Mouse (Mus musculus): ENCODE data around the gene Ak5. TPM values are rescaled to one million over a fixed set of nuclear protein-coding genes. Genes with fewer than 3 reads are reported as not detected.

The Ak5 gene
- polyA plus RNA-seq, 1 experiment from 2014 or later = 3.1 TPM

DNA sequence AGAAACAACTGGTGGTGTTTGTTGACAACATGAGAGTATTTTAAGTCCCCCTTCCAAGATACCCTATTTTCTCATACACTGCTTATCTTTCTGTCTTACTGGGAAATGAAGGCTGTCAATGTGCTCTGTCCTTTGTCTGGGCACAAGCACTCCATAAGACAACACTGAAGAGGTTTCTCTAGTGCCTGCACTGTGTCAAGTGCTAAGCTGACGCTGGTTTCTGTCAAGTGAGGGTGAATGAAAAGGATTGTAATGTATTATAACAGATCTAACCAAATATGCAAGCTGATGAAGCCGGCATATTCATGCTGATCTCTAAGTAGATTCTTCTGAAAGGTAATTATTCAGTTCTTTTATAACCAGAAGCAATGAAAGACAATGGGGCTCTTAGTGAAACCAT, 174.3 kb downstream of the Ak5 start:
- DNase-seq (ENCODE audit: low spot score) (no peak), ATAC-seq (ENCODE audit: low read depth) (no peak)
- WGBS = 74% methylated on average over 2 of the region's 2 CpGs
- H3K27ac ChIP-seq (replicated peaks; ENCODE audit: low read depth, low read length) = no peak overlapping the region
- H3K27me3 ChIP-seq (replicated peaks; ENCODE audit: control insufficient read depth, insufficient read depth, low read length) = no peaks in the 10 kb centered on the region
- no peak overlapping the region for H3K9ac ChIP-seq (ENCODE audit: low read depth, low read length)
- H3K4me2 ChIP-seq (ENCODE audit: low read depth, low read length) = no peak overlapping the region
- H3K36me3 ChIP-seq (ENCODE audit: control insufficient read depth, insufficient read depth, low read length) = no peaks in the 10 kb centered on the region
- no peak overlapping the region for H3K4me3 ChIP-seq (ENCODE audit: low read depth, low read length)
- no peaks in the 10 kb centered on the region for H3K4me1 ChIP-seq (ENCODE audit: control insufficient read depth, insufficient read depth, low read length)
- H3K9me3 ChIP-seq (ENCODE audit: control insufficient read depth, low read length) = no peaks in the 10 kb centered on the region

DNA sequence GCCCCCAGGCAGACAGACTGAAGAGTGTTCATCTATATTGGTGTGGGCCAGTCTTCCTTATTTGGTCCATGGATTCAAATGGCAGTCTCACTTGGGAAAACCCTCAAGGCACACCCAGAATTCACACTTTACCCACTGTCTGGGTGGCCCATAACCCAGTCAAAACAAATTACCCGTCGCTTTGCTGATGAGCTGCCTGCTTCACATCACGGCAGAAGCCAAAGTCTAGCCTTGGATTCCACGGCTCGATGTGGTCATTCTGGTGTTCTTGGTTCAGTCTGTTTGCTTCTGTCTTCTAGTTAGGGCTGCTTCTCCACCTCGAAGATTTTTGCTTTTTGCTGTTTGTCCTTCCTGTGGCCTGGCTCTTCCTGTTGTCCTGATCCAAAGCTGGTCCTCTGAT, 175.9 kb downstream of the Ak5 start:
- H3K4me1 ChIP-seq (ENCODE audit: control insufficient read depth, insufficient read depth, low read length) = no peaks in the 10 kb centered on the region
- 71% methylated on average over 6 of the region's 6 CpGs for WGBS
- H3K9ac ChIP-seq (ENCODE audit: low read depth, low read length) = no peak overlapping the region
- no peaks in the 10 kb centered on the region for H3K36me3 ChIP-seq (ENCODE audit: control insufficient read depth, insufficient read depth, low read length)
- H3K4me2 ChIP-seq (ENCODE audit: low read depth, low read length) = no peak overlapping the region
- no peak overlapping the region for H3K27ac ChIP-seq (replicated peaks; ENCODE audit: low read depth, low read length)
- DNase-seq (ENCODE audit: low spot score) (no peak), ATAC-seq (ENCODE audit: low read depth) (no peak)
- no peak overlapping the region for H3K4me3 ChIP-seq (ENCODE audit: low read depth, low read length)
- no peaks in the 10 kb centered on the region for H3K9me3 ChIP-seq (ENCODE audit: control insufficient read depth, low read length)
- no peaks in the 10 kb centered on the region for H3K27me3 ChIP-seq (replicated peaks; ENCODE audit: control insufficient read depth, insufficient read depth, low read length)

DNA sequence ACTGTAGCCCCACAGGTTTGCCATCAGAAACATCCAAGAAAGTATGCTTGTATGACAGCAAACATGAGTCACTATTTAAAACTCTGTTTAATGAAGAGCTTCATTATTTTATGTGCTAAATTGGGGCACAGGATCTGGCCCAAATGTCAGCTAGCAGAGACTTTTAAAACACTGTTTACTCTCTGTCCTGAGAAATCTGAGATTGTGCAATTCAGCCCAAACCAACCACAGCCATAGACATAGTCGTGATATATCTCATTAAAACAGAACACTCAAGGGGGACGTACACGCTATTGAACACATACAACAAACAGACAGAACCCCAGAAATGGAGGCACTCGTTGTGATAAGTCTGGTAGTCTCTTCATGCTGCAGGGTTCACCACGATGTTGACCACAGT, 177.7 kb downstream of the Ak5 start:
- no peaks in the 10 kb centered on the region for H3K4me1 ChIP-seq (ENCODE audit: control insufficient read depth, insufficient read depth, low read length)
- H3K9ac ChIP-seq (ENCODE audit: low read depth, low read length) = no peak overlapping the region
- no peak overlapping the region for H3K4me3 ChIP-seq (ENCODE audit: low read depth, low read length)
- DNase-seq (ENCODE audit: low spot score) (no peak), ATAC-seq (ENCODE audit: low read depth) (no peak)
- H3K36me3 ChIP-seq (ENCODE audit: control insufficient read depth, insufficient read depth, low read length) = no peaks in the 10 kb centered on the region
- H3K9me3 ChIP-seq (ENCODE audit: control insufficient read depth, low read length) = no peaks in the 10 kb centered on the region
- 90% methylated on average over 5 of the region's 5 CpGs for WGBS
- no peak overlapping the region for H3K4me2 ChIP-seq (ENCODE audit: low read depth, low read length)
- H3K27me3 ChIP-seq (replicated peaks; ENCODE audit: control insufficient read depth, insufficient read depth, low read length) = no peaks in the 10 kb centered on the region
- H3K27ac ChIP-seq (replicated peaks; ENCODE audit: low read depth, low read length) = no peak overlapping the region

DNA sequence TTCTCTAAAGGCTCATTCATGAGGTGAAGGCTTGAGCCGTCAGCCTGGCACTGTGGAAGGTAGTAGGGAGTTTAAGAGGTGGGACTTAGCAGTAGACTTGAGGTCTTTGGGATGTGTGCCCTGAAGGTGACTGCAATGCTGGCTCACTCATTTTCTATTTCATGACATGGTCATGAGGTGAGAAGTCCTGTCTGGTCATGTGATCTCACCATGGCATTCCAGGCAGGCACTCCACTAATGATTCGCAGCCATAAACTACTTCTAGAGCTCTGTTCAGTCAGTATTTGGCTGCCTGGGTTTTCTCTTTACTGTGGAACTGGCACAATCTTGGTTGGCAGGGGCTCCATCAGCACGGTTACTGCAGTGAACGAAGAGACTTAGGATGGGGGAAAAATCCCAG, 179.2 kb downstream of the Ak5 start:
- H3K4me3 ChIP-seq (ENCODE audit: low read depth, low read length) = no peak overlapping the region
- no peaks in the 10 kb centered on the region for H3K27me3 ChIP-seq (replicated peaks; ENCODE audit: control insufficient read depth, insufficient read depth, low read length)
- no peak overlapping the region for H3K9ac ChIP-seq (ENCODE audit: low read depth, low read length)
- H3K4me1 ChIP-seq (ENCODE audit: control insufficient read depth, insufficient read depth, low read length) = peaks cover 5% of the 10 kb centered on the region
- no peaks in the 10 kb centered on the region for H3K9me3 ChIP-seq (ENCODE audit: control insufficient read depth, low read length)
- H3K36me3 ChIP-seq (ENCODE audit: control insufficient read depth, insufficient read depth, low read length) = no peaks in the 10 kb centered on the region
- WGBS = 84% methylated on average over 4 of the region's 4 CpGs
- no peak for DNase-seq (ENCODE audit: low spot score)
- no peak for ATAC-seq (ENCODE audit: low read depth)
- no peak overlapping the region for H3K27ac ChIP-seq (replicated peaks; ENCODE audit: low read depth, low read length)
- no peak overlapping the region for H3K4me2 ChIP-seq (ENCODE audit: low read depth, low read length)

DNA sequence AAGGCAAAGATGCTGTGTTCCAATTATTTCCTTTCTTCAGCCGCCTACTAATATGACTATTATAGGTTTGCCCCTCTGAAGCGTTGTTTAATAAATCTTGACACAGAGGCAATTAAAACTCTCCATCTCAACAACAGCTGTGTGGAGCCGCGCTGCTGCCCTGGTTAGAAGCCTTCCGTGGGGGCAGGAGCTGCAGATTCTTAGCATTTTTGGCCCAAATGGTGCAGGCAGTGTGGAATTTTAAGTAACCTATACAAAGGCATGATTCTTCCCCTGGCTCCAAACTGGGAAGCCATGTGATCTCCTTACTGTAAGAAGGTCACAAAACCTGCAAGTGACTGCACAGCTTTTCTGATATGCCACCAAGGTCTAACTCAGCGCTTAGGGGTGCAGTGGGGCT, 184.0 kb downstream of the Ak5 start:
- Histone ChIP-seq H3K9me3 (ENCODE audit: control insufficient read depth, low read length) (no peaks in the 10 kb centered on the region), H3K27me3 (replicated peaks; ENCODE audit: control insufficient read depth, insufficient read depth, low read length) (no peaks in the 10 kb centered on the region), H3K4me2 (ENCODE audit: low read depth, low read length) (no peak overlapping the region), H3K27ac (replicated peaks; ENCODE audit: low read depth, low read length) (peak overlapping the region; percentile 68; the same call in 1 of the 2 replicates), H3K4me3 (ENCODE audit: low read depth, low read length) (no peak overlapping the region), H3K4me1 (ENCODE audit: control insufficient read depth, insufficient read depth, low read length) (peaks cover 9% of the 10 kb centered on the region), H3K9ac (ENCODE audit: low read depth, low read length) (0 out of 2 replicates have a peak overlapping the region, but pooled peaks have one; percentile 25), H3K36me3 (ENCODE audit: control insufficient read depth, insufficient read depth, low read length) (no peaks in the 10 kb centered on the region)
- ATAC-seq (ENCODE audit: low read depth) (peak; percentile 82), DNase-seq (ENCODE audit: low spot score) (peak; percentile 77)
- 30% methylated on average over 6 of the region's 6 CpGs for WGBS

DNA sequence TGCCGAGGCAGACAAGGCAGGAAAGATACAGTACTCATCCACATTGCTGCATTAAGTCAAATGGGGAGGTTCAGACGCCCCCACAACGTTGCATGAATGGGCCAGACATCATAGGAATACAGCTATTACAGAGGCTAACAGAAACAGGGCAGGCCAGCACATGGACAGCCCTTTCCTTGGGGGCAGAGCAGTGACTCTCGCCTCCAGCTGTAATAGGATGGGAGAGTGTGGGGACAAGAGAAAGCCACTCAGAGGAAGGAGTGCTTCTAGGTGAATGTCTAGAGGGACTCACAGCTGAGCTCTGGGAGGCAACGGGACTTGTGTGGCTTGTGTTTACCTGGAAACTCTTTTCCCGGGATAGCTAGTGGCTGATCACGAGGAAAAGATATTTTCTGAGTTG, 184.4 kb downstream of the Ak5 start:
- no peaks in the 10 kb centered on the region for H3K9me3 ChIP-seq (ENCODE audit: control insufficient read depth, low read length)
- H3K4me2 ChIP-seq (ENCODE audit: low read depth, low read length) = no peak overlapping the region
- ATAC-seq (ENCODE audit: low read depth) (peak; percentile 51; the same call in 1 of the 2 replicates), DNase-seq (ENCODE audit: low spot score) (no peak)
- WGBS = 33% methylated on average over 7 of the region's 7 CpGs
- H3K9ac ChIP-seq (ENCODE audit: low read depth, low read length) = 0 out of 2 replicates have a peak overlapping the region, but pooled peaks have one; percentile 25
- peak overlapping the region; percentile 53; the same call in 1 of the 2 replicates for H3K27ac ChIP-seq (replicated peaks; ENCODE audit: low read depth, low read length)
- H3K4me1 ChIP-seq (ENCODE audit: control insufficient read depth, insufficient read depth, low read length) = peaks cover 9% of the 10 kb centered on the region
- H3K4me3 ChIP-seq (ENCODE audit: low read depth, low read length) = no peak overlapping the region
- H3K27me3 ChIP-seq (replicated peaks; ENCODE audit: control insufficient read depth, insufficient read depth, low read length) = no peaks in the 10 kb centered on the region
- no peaks in the 10 kb centered on the region for H3K36me3 ChIP-seq (ENCODE audit: control insufficient read depth, insufficient read depth, low read length)

DNA sequence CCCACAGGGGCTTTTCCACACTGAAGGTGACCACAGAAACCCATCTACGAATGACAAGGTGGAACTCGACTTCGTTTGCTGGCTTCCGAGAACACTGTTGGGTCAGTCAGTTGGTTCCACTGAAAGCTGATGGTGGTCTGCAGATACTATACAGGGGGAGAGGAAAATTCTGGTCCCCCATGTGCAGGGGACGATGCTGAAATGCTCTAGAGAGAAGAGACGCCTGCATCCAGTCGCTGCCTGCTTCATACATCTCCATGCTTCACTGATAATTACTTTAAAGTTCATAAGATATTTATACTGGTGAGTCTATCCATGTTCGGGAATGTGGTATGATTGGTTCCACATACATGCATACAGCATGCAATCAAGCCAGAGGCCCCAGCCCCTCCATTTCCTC, 186.0 kb downstream of the Ak5 start:
- ATAC-seq (ENCODE audit: low read depth) (no peak), DNase-seq (ENCODE audit: low spot score) (no peak)
- no peak overlapping the region for H3K4me2 ChIP-seq (ENCODE audit: low read depth, low read length)
- no peaks in the 10 kb centered on the region for H3K27me3 ChIP-seq (replicated peaks; ENCODE audit: control insufficient read depth, insufficient read depth, low read length)
- no peaks in the 10 kb centered on the region for H3K36me3 ChIP-seq (ENCODE audit: control insufficient read depth, insufficient read depth, low read length)
- WGBS = 69% methylated on average over 8 of the region's 8 CpGs
- H3K4me1 ChIP-seq (ENCODE audit: control insufficient read depth, insufficient read depth, low read length) = peaks cover 18% of the 10 kb centered on the region
- no peak overlapping the region for H3K9ac ChIP-seq (ENCODE audit: low read depth, low read length)
- H3K9me3 ChIP-seq (ENCODE audit: control insufficient read depth, low read length) = no peaks in the 10 kb centered on the region
- no peak overlapping the region for H3K4me3 ChIP-seq (ENCODE audit: low read depth, low read length)
- H3K27ac ChIP-seq (replicated peaks; ENCODE audit: low read depth, low read length) = no peak overlapping the region

DNA sequence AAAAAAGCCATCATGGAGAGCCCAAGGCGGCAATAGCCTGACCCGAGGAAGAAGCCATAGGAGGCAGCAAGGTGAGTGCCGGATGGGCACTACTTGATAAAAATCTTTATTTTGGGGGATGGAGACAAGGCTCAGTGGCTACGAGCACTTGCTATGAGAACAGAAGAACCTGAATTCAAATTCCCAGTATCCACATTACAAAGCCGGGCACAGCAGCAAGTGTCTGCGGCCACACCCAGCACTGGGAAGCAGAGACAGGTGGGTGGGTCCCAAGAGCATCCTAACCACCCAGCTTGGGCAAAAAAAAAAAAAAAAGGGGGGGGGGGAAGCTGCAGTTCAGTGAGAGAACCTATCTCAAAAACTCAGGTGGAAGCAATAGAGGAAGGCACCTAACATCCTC, 187.8 kb downstream of the Ak5 start:
- Histone ChIP-seq H3K27me3 (replicated peaks; ENCODE audit: control insufficient read depth, insufficient read depth, low read length) (no peaks in the 10 kb centered on the region), H3K4me3 (ENCODE audit: low read depth, low read length) (no peak overlapping the region), H3K9ac (ENCODE audit: low read depth, low read length) (no peak overlapping the region), H3K27ac (replicated peaks; ENCODE audit: low read depth, low read length) (no peak overlapping the region), H3K9me3 (ENCODE audit: control insufficient read depth, low read length) (no peaks in the 10 kb centered on the region), H3K4me2 (ENCODE audit: low read depth, low read length) (no peak overlapping the region), H3K36me3 (ENCODE audit: control insufficient read depth, insufficient read depth, low read length) (no peaks in the 10 kb centered on the region), H3K4me1 (ENCODE audit: control insufficient read depth, insufficient read depth, low read length) (peaks cover 18% of the 10 kb centered on the region)
- DNase-seq (ENCODE audit: low spot score) (no peak), ATAC-seq (ENCODE audit: low read depth) (no peak)
- WGBS = 87% methylated on average over 6 of the region's 6 CpGs

DNA sequence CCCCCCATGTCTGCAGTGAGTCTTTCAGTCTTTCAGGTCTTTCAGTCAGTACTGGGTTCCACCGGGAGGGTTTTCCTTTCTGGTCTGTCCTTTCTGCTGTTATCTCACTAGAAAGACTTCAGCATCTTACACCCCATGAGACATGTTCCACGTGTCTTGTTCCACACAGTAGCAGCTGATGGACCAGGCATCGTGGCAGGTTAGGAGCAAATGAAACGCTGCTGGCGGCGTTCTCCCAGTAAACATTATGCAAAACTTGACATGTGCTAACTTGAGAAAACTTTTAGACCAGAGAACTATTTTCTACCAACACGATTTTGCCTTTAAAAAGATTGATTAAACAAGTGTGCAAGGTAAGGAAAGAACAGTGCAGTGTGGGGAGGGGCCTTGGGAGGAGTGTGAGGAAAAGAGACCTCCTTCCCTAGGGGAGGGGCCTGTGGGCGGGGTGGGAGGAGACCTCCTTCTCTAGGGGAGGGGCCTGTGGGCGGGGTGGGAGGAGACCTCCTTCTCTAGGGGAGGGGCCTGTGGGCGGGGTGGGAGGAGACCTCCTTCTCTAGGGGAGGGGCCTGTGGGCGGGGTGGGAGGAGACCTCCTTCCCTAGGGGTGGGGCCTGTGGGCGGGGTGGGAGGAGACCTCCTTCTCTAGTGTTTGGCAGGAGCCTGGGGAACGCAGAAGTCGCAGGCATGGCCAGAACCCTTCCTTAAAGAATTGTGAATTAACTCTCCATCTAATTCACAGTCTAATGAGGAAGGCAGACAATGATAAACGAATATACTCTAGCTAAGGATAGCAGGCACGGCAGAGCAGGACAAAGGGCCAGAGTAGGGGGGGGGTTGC, 189.3 kb downstream of the Ak5 start:
- H3K9me3 ChIP-seq (ENCODE audit: control insufficient read depth, low read length) = no peaks in the 10 kb centered on the region
- peak; percentile 67 for ATAC-seq (ENCODE audit: low read depth)
- H3K9ac ChIP-seq (ENCODE audit: low read depth, low read length) = peak overlapping the region; percentile 53
- peak overlapping the region; percentile 41 for H3K27ac ChIP-seq (replicated peaks; ENCODE audit: low read depth, low read length)
- DNase-seq (ENCODE audit: low spot score) = peak; percentile 90
- peak overlapping the region; percentile 74 for H3K4me2 ChIP-seq (ENCODE audit: low read depth, low read length)
- no peaks in the 10 kb centered on the region for H3K36me3 ChIP-seq (ENCODE audit: control insufficient read depth, insufficient read depth, low read length)
- 7% methylated on average over 14 of the region's 16 CpGs for WGBS
- H3K4me3 ChIP-seq (ENCODE audit: low read depth, low read length) = peak overlapping the region; percentile 43
- peaks cover 12% of the 10 kb centered on the region for H3K4me1 ChIP-seq (ENCODE audit: control insufficient read depth, insufficient read depth, low read length)
- H3K27me3 ChIP-seq (replicated peaks; ENCODE audit: control insufficient read depth, insufficient read depth, low read length) = no peaks in the 10 kb centered on the region
